Mouse (Mus musculus) thymus, adult 2 months (tissue): Measurements from ENCODE around the gene Lrrc26. TPM values are rescaled to one million over a fixed set of nuclear protein-coding genes. Genes with fewer than 3 reads are reported as not detected.

Experiments used
- DNase-seq: peaks from one replicate; pipeline ENCODE4 v3.0.0; 2021
- H3K27ac ChIP-seq: fragments of 200-500 bp; 2 replicates; pipeline ENCODE4 v1.5.1; 2012; ENCODE audit warnings: low read length, control low read depth; ENCODE audit not compliant: control insufficient read depth, insufficient read depth
- H3K27me3 ChIP-seq: fragments of 200-500 bp; 2 replicates; pipeline ENCODE4 v1.6.1; 2012; ENCODE audit warnings: mild to moderate bottlenecking, low read length, moderate library complexity, mixed read lengths; ENCODE audit not compliant: control insufficient read depth, insufficient read depth
- H3K36me3 ChIP-seq: fragments of 200-500 bp; 2 replicates; pipeline ENCODE4 v1.6.1; 2012; ENCODE audit warnings: mild to moderate bottlenecking, low read length, moderate library complexity; ENCODE audit not compliant: control insufficient read depth, insufficient read depth
- H3K4me1 ChIP-seq: fragments of 200-500 bp; replicated peaks from 2 replicates; pipeline ENCODE4 v1.6.1; 2012; ENCODE audit warnings: low read length; ENCODE audit not compliant: control insufficient read depth, insufficient read depth
- H3K4me3 ChIP-seq: fragments of 200-500 bp; 2 replicates; pipeline ENCODE4 v1.5.1; 2012; ENCODE audit warnings: mild to moderate bottlenecking, low read length, control low read depth, moderate library complexity; ENCODE audit not compliant: control insufficient read depth, insufficient read depth
- CTCF ChIP-seq: fragments of 200-500 bp; IDR thresholded peaks from 2 replicates; pipeline ENCODE4 v1.5.1; 2012; ENCODE audit warnings: mild to moderate bottlenecking, control low read depth, low read length, moderate library complexity, borderline replicate concordance; ENCODE audit not compliant: control insufficient read depth, poor library complexity, insufficient read depth; ENCODE audit errors: extremely low read depth
- POLR2A ChIP-seq: fragments of 200-500 bp; IDR thresholded peaks from 2 replicates; pipeline ENCODE4 v1.6.1; 2012; ENCODE audit warnings: mild to moderate bottlenecking, low read length, control low read depth, moderate library complexity; ENCODE audit not compliant: control insufficient read depth, poor library complexity, insufficient read depth; ENCODE audit errors: extremely low read depth
- WGBS: fragments of 180-500 bp; shearing (Covaris S2); methylation state at CpG from one replicate; pipeline ENCODE4 v1.1.7; 2018; 5-methylcytosine and 5-hydroxymethylcytosine counted together
- polyA plus RNA-seq: library from polyadenylated mRNA; depleted of rRNA; stranded (reverse); fragments of >200 nt; gene quantifications from 2 replicates; pipeline ENCODE4 v1.2.3, GENCODE M21; 2012

The Lrrc26 gene
- polyA plus RNA-seq, 1 experiment = 1.6 TPM

DNA sequence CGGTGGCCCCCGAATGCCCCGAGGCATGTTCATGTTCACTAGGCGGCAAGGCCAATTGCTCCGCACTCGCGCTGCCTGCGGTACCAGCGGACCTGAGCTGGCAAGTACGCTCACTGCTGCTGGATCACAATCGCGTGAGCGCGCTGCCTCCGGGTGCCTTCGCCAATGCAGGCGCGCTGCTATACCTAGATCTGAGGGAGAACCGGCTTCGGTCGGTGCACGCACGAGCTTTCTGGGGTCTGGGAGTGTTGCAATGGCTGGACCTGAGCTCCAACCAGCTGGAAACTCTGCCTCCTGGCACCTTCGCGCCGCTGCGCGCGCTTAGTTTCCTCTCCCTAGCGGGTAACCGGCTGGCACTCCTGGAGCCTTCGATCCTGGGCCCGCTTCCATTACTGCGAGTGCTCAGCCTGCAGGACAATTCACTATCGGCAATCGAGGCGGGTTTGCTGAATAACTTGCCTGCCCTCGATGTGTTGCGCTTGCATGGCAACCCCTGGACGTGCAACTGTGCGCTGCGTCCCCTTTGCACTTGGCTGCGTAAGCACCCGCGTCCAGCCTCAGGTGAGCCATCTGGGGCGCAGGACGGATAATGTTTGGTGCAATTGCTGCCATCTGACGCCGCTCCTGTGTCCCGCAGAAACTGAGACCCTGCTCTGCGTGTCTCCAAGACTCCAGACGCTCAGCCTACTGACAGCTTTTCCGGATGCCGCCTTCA, 543 bp downstream of the Lrrc26 start:
- DNase-seq = no peak
- H3K4me1 ChIP-seq = no peaks in the 10 kb centered on the region

DNA sequence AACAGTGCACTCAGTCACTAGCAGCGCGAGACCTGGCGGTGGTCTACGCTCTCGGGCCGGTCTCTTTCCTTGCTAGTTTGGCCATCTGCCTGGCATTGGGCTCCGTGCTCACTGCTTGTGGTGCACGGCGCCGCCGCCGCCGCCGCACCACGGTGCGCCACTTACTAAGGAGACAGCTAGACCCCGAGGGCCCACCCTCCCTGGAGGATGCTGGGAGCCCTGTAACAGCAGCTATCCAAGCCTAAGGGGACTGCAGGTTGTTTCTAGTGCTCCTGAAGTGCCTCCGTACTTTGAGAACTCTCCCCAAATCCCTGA, 1.1 kb downstream of the Lrrc26 start:
- no peak for DNase-seq
- Histone ChIP-seq H3K4me1 (no peaks in the 10 kb centered on the region), H3K27me3 (peaks cover 17% of the 10 kb centered on the region), H3K27ac (no peak overlapping the region), H3K4me3 (no peak overlapping the region), H3K36me3 (no peaks in the 10 kb centered on the region)
- TF ChIP-seq POLR2A (no peak), CTCF (no peak)
- WGBS = 5% methylated on average over 18 of the region's 18 CpGs

More for the DNA sequence above, 543 bp downstream of the Lrrc26 start:
- no peak for TF ChIP-seq POLR2A
- no peak for TF ChIP-seq CTCF
- H3K27ac ChIP-seq = no peak overlapping the region
- H3K27me3 ChIP-seq = peaks cover 17% of the 10 kb centered on the region
- 7% methylated on average over 54 of the region's 54 CpGs for WGBS
- H3K4me3 ChIP-seq = no peak overlapping the region
- H3K36me3 ChIP-seq = peaks cover 4% of the 10 kb centered on the region; the same call in 1 of the 2 replicates

DNA sequence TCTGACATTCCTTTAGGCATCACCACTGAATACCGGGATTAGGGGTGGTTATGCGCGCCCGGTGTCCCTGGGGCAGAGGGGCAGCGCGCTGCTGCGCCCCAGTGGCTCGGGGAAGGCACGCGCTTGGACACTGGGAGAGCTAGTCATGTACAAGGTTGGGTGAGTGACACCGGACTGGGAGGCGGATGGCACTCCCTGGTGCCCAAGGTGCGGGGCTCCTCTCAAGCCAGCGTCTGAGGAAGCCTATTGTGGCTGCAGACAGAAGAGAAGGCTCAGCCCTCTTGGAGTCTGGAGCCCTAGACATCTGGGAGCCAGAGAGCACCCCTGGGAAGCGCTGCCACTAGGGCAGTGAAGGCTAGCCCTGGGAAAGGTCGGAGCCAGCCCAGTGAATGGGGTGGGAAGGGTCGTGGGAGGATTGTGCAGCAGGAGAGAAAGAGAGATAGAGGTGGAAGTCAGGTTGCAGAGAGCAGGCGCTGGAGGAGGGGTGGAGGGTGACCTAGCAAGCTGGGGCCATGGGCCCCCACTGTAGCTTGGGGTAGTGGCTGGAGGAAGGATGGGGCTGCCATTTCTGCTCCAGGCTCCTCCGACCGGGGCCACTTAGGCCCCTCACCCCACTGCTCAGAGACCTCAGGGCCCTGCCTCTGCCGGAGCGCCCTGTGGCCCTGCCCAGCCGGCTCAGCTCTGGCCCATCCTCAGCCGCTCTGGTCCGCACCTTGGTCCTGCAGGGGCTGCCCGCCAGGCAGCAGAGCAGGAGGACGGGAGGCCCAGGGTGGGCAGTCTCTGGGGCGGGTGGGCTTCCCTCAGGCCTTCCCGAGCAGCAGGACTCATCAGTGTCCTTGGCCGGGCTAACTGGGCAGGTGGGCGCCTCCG, 1.7 kb downstream of the Lrrc26 start:
- WGBS = 20% methylated on average over 32 of the region's 32 CpGs
- no peak overlapping the region for H3K27ac ChIP-seq
- H3K4me1 ChIP-seq = no peaks in the 10 kb centered on the region
- H3K36me3 ChIP-seq = no peaks in the 10 kb centered on the region
- H3K27me3 ChIP-seq = peaks cover 17% of the 10 kb centered on the region
- no peak overlapping the region for H3K4me3 ChIP-seq
- TF ChIP-seq POLR2A (no peak), CTCF (no peak)
- no peak for DNase-seq

DNA sequence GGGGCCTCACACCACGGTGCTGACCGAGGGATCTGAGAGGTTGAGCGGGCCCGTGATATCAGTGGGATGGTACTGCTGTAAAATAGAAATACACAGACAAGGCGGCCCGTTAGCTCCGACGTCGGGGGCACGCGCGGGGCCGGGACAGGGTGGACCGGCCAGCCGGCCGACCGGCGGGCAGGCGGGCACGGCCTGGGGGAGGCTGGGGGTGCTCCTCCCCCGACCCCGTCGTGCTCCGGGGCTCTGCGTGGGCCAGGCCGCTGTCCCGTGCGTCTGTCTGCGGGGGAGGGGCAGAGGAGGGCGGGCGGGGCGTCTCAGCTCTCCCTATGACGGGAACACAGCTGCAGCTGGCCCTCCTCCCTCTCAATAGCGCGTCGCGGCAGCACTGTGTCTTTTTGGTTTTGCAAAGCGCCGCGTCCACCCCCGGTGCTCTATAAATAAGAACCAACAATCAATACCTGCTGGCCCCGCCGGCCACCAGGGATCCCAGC, 2.4 kb downstream of the Lrrc26 start:
- DNase-seq = no peak
- H3K27me3 ChIP-seq = peaks cover 17% of the 10 kb centered on the region
- H3K4me3 ChIP-seq = no peak overlapping the region

DNA sequence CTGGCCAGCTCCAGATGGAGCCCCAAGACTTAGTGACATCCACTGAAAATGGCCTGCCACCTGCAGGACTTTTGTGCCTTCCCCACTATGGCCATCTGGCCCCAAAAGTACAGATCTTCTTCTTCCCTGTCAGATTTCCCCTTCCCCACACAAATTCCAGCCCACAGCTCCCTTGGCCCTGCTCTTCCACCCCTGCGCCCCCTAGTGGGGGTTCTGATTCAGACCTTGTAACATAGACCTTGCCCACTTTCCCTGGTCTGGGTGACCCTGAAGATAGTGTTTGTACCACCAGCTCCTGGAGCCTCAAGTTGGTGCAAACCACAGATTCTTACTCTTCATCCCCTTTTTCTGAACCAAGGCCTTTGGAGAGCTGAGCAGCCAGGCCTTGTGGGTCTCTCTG, 3.1 kb downstream of the Lrrc26 start:
- no peak overlapping the region for H3K27ac ChIP-seq
- WGBS = 3% methylated on average over 1 of the region's 1 CpGs
- no peaks in the 10 kb centered on the region for H3K36me3 ChIP-seq
- no peaks in the 10 kb centered on the region for H3K4me1 ChIP-seq
- peak; percentile 77; the same call in 1 of the 2 replicates for TF ChIP-seq CTCF
- no peak for TF ChIP-seq POLR2A
- no peak overlapping the region for H3K4me3 ChIP-seq
- DNase-seq = peak; percentile 71
- peaks cover 17% of the 10 kb centered on the region for H3K27me3 ChIP-seq

More for the DNA sequence above, 2.4 kb downstream of the Lrrc26 start:
- WGBS = 11% methylated on average over 43 of the region's 43 CpGs
- Histone ChIP-seq H3K36me3 (no peaks in the 10 kb centered on the region), H3K4me1 (no peaks in the 10 kb centered on the region), H3K27ac (no peak overlapping the region)
- no peak for TF ChIP-seq POLR2A

DNA sequence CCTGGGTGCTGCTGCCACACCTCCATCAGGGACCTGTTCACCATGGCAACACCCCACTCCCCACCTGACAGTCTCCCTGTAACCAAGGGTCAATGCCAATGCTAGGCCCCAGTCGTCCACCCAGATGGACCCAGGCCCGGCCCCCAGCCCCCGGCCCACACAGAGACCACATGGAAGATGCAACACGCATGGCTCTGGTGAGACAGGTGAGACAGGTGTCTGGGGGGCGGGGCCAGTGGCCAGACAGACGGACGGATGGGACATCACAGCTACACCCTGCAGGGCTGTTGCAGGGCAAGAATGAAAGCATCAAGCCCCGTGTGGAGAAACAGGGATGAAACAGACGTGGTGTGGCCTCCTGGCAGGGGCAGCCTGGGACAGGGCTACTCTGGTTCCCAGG, 4.0 kb downstream of the Lrrc26 start:
- H3K4me3 ChIP-seq = no peak overlapping the region

More for the DNA sequence above, 4.0 kb downstream of the Lrrc26 start:
- TF ChIP-seq CTCF = no peak
- no peak for TF ChIP-seq POLR2A
- 87% methylated on average over 9 of the region's 9 CpGs for WGBS
- Histone ChIP-seq H3K27ac (no peak overlapping the region), H3K27me3 (peaks cover 17% of the 10 kb centered on the region), H3K36me3 (no peaks in the 10 kb centered on the region), H3K4me1 (no peaks in the 10 kb centered on the region)
- no peak for DNase-seq
